Mouse (Mus musculus) CD8-positive naive resting alpha-beta T cell, adult 2 months (primary cell): ENCODE results near the gene Olfr1230.

Experiments used
- DNase-seq, 2 experiments: peaks; one replicate each; pipeline ENCODE4 v3.0.0; 2022; ENCODE audit warnings: low read depth in 2 of 2, low spot score in 2 of 2

Gene Olfr1230

DNA sequence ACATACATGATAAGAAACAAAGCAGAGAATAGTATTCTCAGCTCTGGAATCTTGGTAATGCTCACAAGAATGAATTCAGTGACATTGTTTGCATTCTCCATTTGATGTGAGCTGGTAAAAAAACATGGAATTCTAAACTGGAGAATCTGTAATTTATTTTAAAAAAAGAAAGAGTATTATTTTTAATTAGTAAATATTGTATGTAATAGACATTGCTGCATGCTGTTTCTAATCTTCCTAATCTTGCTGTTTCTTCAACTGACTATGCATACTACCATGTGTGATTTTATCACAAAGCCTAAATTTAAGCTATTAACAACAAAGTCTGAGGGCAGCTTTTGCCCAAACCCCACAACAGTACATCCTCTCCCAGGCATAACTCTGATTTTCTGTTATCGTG is at the start of gene Olfr1230:
Olfr1230 (minus strand) TSS at position 101 of the 400 bp plus-strand sequence.
- no peak for DNase-seq

DNA sequence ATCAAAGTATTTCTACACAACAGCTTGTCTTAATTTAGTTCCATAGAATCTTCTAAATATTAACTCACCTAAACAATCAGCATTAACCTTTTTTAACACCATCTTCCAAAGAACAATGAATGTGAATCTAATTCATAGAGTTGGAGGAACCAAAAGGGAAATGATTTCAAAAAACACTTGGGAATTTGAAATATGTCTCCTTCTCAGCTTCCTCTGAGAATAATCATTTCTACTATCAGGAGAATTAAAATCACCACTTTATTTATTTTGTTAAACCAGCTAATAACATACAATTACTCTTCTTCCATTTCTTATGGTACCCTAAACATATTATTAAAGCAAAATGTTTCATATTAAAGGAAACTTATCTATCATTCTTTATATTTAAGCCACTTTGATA is 45.2 kb upstream of the Olfr1230 start, which contains the start of gene Olfr1233:
Olfr1233 (minus strand) TSS at position 101 of the 400 bp plus-strand sequence.
- DNase-seq, result no peak

DNA sequence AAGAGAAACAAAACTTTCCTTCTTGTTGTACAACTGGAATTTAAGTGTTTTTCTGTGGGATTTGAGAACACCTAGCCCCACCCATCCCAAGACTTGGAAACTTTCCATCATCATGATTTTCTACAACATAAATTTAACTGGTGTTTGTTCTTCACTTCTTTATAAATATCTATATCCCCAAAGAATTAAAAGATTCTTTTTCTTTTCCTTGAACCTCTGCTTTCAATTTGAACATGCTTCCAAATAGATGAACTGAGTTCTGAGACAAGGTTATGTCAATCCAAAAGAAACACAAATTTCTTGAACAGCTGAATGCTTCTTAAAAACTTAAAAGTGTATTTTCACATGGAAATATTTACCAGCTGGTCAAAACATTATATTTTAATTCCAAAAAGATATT is 32.5 kb upstream of the Olfr1230 start, which contains the start of gene Olfr1232:
Olfr1232 (minus strand) TSS at position 101 of the 400 bp plus-strand sequence.
- no peak for DNase-seq

DNA sequence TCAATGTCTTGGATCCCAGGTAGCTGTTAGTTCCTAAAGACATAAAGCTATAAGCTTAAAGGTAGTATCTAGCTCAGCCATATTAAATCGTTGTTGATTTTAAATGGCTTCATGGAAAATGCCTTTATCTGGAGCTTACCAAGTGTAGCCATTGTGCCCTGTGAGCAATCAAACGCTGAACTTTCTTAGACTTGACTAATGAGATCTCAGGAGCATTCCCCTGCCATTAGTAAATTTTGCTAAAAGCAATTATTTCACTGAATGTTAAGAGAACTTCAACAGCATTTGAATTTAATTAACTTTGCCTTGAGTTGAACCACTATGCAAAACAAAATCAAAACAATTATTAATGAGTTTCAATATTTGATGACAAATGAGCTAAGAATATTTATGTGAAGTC is 9.9 kb upstream of the Olfr1230 start, which contains the start of gene Olfr1231:
Olfr1231 (minus strand) TSS at position 101 of the 400 bp plus-strand sequence.
- no peak for DNase-seq

DNA sequence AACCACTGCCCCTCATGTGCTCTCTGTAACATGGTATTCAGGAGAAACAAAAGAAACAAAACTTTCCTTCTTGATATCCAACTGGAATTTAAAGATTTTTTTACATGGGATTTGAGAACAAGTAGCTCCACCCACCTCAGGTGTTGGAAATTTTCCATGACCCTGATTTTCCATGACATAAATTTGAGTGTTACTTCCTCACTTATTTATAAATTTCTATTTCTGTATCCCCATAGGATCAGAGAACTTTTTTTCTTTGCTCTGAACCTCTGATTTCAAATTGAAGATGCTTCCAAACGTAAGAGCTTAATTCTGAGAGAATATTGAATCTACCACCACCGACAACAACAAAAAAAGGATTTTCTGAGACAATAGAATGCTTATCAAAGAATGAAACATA is 9.2 kb downstream of the Olfr1230 start, which contains the start of gene Olfr1229:
Olfr1229 (minus strand) TSS at position 101 of the 400 bp plus-strand sequence.
- DNase-seq, result no peak

DNA sequence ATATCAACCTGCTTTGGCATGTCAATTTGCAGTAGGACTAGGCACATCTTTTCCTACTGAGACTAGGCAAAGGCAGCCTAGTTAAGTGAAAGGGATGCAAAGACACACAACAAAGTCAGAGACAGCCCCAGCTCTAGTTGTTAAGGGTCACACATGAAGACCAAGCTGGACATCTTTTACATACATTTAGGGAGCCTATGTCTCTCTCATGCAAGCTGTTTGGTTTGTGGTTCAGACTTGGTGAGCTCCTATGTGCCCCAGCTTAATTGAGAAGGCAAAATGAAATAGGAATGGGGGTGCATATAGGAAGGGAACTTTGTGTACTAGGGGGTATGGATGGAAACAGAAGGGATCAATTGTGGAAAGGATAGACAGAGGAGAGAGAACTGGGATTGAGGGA is 43.1 kb downstream of the Olfr1230 start, which contains the start of gene Olfr1228:
Olfr1228 (minus strand) TSS at position 101 of the 400 bp plus-strand sequence.
- DNase-seq, result no peak
